Mouse (Mus musculus) neutrophil, adult 65 days (primary cell): Measurements from ENCODE around the gene Insig2. TPM values are rescaled to one million over a fixed set of nuclear protein-coding genes. Genes with fewer than 3 reads are reported as not detected.

ENCODE experiments used
- total RNA-seq: library from RNA; stranded (reverse); gene quantifications from 2 replicates; pipeline ENCODE4 v1.2.4, GENCODE M21; 2023

Gene Insig2
- total RNA-seq: 8.2 and 10.1 TPM in 2 replicates

DNA sequence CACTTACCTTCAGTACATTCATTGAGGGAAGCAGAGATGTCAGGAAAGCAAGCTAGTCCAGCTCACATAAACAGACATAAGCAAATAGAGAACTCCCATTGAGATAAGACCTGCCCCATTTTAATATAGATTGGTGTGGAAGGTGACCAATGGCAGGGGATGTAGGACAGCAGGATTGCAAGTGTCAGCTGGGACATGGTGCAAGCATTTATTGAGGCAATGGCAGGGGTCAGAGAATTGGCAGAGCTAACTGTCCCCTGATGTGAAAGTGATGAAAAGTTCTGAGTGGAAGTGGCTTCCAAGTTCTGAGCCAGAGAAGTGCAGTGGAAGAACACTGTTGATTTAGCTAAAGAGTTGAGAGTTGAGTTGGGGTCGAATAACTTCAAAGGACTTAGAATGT is at the start of gene Insig2:
TSS of gene Insig2 (minus strand) at position 105 of the 400 bp plus-strand sequence.

Other genes with a start within 250 kb of the Insig2 start
- 18.8 and 26.0 TPM in 2 replicates for gene Ccdc93, start 98.5 kb upstream of the Insig2 start, total RNA-seq
- not detected in 2 replicates for gene Htr5b, start 195.9 kb upstream of the Insig2 start, total RNA-seq
- gene Ddx18, start 235.4 kb upstream of the Insig2 start, total RNA-seq: 18.1 and 19.7 TPM in 2 replicates